Mouse (Mus musculus): ENCODE measurements around the gene Abhd18. TPM values are rescaled to one million over a fixed set of nuclear protein-coding genes. Genes with fewer than 3 reads are reported as not detected.
"Not testable (repeated sequence)": the region's sequence is repeated elsewhere in the genome, so short reads cannot be mapped to it uniquely, and the experiment has no call there.

Gene Abhd18
- 6.7 and 9.2 TPM in 2 replicates for total RNA-seq (2021)
- long read RNA-seq, transcript Abhd18-201 (13 exons, 3,277 nt), result major isoform, 16 of 20 reads
- long read RNA-seq, partial matches to known transcripts, result 1 of 20 reads
- long read RNA-seq, other reads (novel, unspliced or antisense), result 3 of 20 reads

- not testable (repeated sequence) for DNase-seq
Measured at GRCm38 (mm10) chr3:40846957-40847017, at the start of gene Abhd18. Gene Abhd18, plus strand, starts transcription at chr3:40846970.

- no peak for DNase-seq
Measured at GRCm38 (mm10) chr3:40798054-40798453, 48.7 kb upstream of the Abhd18 start.

GRCm38 (mm10) chr3:40798500-40798899 is 48.3 kb upstream of the Abhd18 start:
- DNase-seq, result peak; percentile 37

GRCm38 (mm10) chr3:40799530-40800372 is 47.0 kb upstream of the Abhd18 start, which contains the start of gene Plk4:
Gene Plk4, plus strand, starts transcription at chr3:40800019.
- peak; percentile 99 for DNase-seq

- peak; percentile 48 for DNase-seq
Measured at GRCm38 (mm10) chr3:40800373-40800823, 46.4 kb upstream of the Abhd18 start.

- no peak for DNase-seq
Measured at GRCm38 (mm10) chr3:40806871-40807270, 39.9 kb upstream of the Abhd18 start.

GRCm38 (mm10) chr3:40808686-40809085 is 38.1 kb upstream of the Abhd18 start:
- DNase-seq, result no peak

- no peak for DNase-seq
Measured at GRCm38 (mm10) chr3:40809894-40810293, 36.9 kb upstream of the Abhd18 start.

- no peak for DNase-seq
Measured at GRCm38 (mm10) chr3:40813275-40813674, 33.5 kb upstream of the Abhd18 start.

GRCm38 (mm10) chr3:40845521-40845920 is 1.2 kb upstream of the Abhd18 start:
- peak; percentile 4 for DNase-seq

GRCm38 (mm10) chr3:40846473-40846956 is 255 bp upstream of the Abhd18 start, which contains the start of gene Mfsd8:
Gene Mfsd8, minus strand, starts transcription at chr3:40846886.
- DNase-seq, result peak; percentile 91

GRCm38 (mm10) chr3:40847018-40847417 is 248 bp downstream of the Abhd18 start:
- peak; percentile 38 for DNase-seq

- DNase-seq, result not testable (repeated sequence)
Measured at GRCm38 (mm10) chr3:40847936-40848335, 1.2 kb downstream of the Abhd18 start.

- not testable (repeated sequence) for DNase-seq
Measured at GRCm38 (mm10) chr3:40853123-40853738, 6.5 kb downstream of the Abhd18 start.

- peak; percentile 96 for DNase-seq
Measured at GRCm38 (mm10) chr3:40893816-40894258, 47.1 kb downstream of the Abhd18 start.

GRCm38 (mm10) chr3:40894336-40894735 is 47.6 kb downstream of the Abhd18 start:
- peak; percentile 13 for DNase-seq

- not testable (repeated sequence) for DNase-seq
Measured at GRCm38 (mm10) chr3:40902443-40902842, 55.7 kb downstream of the Abhd18 start, which contains the start of gene 1700034I23Rik. Gene 1700034I23Rik, minus strand, starts transcription at chr3:40902543.

- DNase-seq, result no peak
Measured at GRCm38 (mm10) chr3:40938189-40938588, 91.4 kb downstream of the Abhd18 start.

GRCm38 (mm10) chr3:40938592-40938991 is 91.8 kb downstream of the Abhd18 start:
- DNase-seq, result no peak

- no peak for DNase-seq
Measured at GRCm38 (mm10) chr3:40939019-40939418, 92.2 kb downstream of the Abhd18 start.

- peak; percentile 100 for DNase-seq
Measured at GRCm38 (mm10) chr3:40949170-40949902, 102.6 kb downstream of the Abhd18 start, which contains the start of gene Larp1b. Gene Larp1b, plus strand, starts transcription at chr3:40949828.

- DNase-seq, result peak; percentile 61
Measured at GRCm38 (mm10) chr3:40949903-40950600, 103.3 kb downstream of the Abhd18 start.
